Mouse (Mus musculus) thymus, postnatal 36 days (tissue): ENCODE data around the gene Syngr3.
"Not testable (repeated sequence)": the region's sequence is repeated elsewhere in the genome, so short reads cannot be mapped to it uniquely, and the experiment has no call there.

Experiments used
- DNase-seq, 2 experiments: peaks; one replicate each; pipeline ENCODE4 v3.0.0; 2022; ENCODE audit warnings: mixed read lengths in 2 of 2

Syngr3 gene

DNA sequence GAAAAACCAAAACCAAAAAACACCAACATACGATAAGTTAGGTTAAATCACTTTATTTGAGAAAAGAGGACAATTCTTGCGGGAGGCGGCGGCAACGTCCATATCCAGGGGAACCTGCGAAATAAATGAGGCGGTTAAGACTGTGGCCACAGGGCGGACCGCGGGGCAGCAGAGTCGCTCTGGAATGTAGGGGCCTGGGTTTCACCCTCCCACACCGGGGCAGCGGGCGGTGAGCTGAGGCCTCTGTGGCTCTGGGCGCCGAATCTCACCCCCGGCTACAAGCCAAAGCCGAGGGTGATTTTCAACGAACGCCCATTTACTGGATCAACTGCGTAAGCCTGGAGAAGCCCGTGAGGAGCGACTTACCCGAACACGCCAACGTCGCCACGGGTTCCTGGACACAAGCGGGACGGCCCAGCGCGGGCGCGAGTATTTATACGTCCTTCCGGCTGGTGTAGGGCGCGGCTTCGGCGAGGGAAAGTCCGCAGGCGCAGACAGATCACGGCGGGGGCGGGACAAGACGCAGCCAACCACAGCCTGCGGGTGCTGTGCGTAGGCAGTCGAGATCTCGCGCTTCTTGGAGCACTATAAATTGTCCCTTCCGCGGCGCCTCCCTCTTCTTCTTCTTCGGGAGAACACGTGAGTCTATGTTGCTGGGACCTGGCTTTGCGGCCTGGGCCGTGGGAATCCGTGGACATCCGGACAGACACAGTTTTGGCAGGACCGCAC lies 29.9 kb upstream of the Syngr3 start:
- peak; percentile 95 to 98 for DNase-seq

DNA sequence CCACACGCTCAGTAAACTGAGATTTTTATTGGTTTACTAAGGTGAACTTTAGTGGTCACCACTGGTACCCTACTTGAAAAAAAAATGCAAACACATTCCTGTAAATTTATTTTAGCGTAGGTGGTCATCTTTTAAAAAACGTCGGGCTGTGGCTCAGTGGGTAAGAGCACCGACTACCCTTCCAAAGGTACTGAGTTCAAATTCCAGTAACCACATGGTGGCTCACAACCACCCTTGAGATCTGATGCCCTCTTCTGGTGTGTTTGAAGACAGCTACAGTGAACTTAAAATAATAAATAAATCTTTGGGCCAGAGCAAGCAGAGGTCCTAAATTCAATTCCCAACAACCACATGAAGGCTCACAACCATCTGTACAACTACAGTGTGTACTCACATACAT lies 29.2 kb upstream of the Syngr3 start:
- DNase-seq: not testable (repeated sequence)

DNA sequence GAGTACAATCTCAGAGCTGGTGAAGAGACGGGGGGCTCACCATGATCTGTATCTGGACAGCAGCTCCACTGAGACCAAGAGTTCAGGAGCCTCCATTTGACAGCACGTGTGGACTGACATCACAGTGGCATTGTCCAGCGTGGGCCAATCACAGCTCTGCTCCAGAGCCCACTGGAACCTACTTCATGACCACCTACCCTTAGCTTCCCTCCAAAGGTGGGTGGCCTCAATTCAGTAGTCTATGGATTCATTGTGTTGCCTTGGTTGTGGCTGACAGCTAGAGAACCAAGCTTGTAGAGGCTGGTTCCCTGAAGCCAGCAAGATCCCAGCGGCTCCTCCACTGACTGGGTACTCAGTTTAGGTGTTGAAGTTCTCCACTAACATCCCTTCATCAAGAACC lies 28.2 kb upstream of the Syngr3 start, which contains the start of the genes Rnf151 and Rps2:
Gene Rnf151, minus strand, starts transcription at position 121 of the 400 bp plus-strand sequence.
Gene Rps2, plus strand, starts transcription at position 174 of the 400 bp plus-strand sequence.
- DNase-seq: no peak

DNA sequence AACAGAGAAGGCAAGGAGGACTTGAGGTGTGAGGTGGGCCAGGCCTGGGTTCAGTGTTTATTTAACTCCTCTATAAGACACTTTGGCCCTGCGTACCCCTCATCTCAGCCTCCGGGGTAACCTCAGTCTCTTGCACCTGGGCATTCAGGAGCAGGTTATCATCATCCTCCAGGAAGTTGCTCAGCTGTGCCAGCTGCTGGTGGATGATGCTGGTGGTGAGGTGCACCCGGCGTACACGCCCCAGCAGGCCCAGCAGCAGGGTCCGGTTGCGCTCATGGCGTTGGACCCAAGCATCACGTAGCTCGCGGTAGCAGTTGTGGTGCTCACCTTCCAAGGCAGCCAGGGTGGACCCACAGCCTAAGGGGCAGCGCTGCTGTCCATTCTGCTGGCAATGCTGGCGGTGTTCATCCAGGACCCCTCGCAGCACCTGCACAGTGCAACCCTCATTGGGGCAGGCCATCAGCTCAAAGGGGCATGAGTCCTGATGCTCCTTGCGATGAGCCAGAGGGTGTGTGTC lies 26.5 kb upstream of the Syngr3 start:
- no peak for DNase-seq

DNA sequence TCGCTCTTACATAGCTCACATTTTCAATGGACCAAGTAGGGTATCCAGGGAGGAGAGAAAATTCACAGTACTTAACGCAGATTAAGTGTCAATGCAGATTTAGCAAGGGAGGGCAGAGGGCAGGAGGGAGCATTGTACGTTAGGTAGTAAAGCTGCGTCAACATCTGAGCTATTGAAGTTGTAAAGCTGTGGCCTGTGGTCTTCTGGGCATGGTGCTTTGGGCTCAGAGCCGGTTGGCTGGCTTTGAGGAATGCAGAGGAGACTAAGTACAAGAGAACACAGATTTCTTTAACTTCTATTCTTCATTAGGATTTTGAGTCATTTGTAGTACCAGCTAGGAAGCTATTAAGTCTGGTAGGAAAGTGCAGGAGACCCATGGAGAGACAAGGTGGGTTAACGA lies 25.8 kb upstream of the Syngr3 start:
- DNase-seq: no peak

DNA sequence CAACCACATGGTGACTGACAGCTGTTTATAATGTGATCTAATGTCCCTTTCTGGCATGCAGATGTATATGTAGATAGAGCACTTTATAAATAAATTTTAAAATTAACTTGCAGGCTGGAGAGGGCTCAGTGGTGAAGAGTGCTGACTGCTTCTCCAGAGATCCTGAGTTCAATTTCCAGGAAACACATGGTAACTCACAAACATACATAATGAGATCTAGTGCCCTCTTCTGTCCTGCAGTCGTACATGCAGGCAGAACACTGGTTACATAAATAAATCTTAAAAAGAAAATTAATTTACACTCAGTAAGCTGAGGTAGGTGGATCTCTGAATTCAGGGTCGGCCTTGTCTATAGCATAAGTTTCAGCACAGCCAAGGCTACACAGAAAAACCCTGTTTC lies 18.9 kb upstream of the Syngr3 start:
- DNase-seq: no peak

DNA sequence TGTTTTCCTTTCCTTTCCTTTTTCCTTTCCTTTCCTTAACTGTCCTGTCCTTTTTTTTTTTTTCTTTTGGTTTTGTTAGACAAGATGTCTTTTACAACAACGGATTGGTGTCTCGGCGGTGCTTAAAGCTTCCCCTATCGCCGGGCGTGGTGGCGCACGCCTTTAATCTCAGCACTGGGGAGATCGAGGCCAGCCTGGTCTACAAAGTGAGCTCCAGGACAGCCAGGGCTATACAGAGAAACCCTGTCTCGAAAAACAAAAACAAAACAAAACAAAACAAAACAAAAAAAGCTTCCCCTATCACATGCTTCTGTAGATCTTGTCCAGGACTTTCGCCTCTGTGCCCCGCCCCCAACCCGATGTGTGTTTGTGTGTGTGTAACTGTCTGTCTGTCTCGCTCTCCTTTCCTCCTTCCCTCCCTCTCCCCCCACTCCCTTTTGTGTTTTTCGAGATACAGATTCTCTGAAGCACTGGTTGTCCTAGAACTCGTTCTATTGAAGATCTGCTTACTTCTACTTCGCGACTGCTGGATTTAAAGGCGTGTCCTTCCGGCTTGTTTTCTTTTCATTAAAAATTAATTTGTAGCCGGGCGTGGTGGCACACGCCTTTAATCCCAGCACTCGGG lies 18.2 kb upstream of the Syngr3 start:
- no peak for DNase-seq

DNA sequence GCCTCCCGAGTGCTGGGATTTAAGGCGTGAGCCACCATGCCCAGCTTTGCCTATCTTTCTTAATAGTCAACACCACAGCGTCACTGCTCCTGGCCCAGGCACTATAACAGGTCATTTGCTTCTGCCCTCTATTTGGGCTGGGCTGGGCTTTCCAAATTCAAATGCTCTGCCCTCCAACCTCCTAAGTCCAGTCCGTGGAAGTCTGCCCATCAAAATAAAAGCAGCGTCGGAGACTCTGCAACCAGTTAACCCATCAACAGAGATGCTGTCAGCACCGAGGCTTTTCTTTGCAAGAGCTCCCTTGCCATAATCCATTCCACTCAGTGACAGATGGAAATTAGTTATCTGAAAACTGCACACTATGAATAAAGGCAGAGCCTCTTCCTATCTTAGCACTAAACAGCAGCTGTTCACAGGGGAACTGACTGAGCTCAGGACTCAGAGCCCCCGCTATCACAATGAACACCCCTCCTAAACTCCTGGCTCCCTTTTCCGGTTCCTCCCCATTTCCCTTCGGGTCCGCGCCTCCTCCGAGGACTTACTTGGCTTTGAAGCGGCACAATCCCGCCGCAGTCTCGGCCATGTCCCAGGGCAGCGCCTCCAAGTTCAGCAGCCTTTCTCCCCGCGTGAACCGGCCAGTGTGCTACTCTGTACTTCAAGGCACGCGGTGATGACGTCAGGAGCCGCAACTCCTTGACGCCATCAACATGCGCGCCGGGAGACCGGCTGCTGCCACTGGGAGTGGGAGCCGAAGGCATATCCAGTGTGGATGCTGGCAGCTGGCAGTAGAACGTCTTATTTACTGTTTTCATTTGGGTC lies 17.4 kb upstream of the Syngr3 start, which contains the start of gene Tbl3:
Gene Tbl3, minus strand, starts transcription at position 679 of the 819 bp plus-strand sequence.
- DNase-seq: peak; percentile 89

DNA sequence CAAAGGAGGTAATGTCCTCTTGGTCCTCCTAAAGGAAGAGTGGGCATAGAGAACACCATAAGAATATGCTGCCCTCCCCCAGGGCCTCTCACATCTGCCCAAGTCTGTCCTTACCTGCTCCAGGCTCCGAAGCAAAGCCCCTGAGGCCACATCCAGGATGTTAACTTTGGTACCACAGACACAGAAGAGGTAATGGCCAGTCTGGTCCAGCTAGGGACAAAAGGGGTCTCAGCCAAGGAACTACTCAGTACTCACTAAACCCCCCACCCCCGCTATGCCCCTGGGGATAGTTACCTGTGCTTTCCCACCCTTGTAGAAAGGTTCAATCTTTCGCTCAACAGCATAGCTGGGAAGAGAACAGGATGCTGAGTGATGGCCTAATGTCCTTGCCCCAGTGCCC lies 16.1 kb upstream of the Syngr3 start:
- no peak for DNase-seq

DNA sequence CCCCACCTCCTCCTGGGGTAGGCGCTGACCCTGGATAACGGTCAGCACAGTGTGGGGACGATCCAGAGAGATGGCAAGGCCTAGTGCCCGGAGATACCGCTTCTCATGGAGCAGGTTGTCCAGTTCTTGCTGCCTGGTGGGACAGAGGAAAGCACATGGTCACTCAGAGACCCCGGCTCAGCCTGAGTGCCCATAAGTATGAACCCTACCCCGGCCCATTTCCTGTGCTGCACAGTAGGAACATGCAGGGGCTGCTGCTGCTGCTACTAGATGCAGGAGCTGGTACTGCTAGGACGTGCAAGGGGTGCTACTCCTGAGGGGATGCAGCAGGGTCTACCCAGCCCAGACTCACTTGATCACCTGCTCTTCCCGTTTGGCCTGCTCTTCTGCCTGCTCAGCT lies 11.5 kb upstream of the Syngr3 start:
- DNase-seq: no peak

DNA sequence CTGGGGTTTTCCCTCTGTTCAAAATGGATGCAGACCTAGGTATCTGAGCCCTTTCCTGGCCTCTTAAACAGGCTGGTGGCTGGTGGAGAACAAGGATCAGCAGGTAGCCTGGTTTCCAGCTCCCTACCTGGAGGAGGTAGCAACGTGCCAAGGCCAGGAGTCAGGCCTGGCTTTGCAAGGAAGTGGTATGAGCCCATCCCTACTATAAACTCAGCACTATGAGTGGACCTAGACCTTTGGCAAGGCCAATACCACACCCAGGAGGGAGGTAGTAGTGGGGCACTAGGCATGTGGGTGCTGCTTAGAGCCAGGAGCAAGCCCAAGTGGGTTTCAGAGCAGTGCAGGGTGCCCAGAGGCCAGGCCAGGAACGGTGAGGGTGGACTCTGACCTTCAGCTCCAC lies 9.7 kb upstream of the Syngr3 start:
- no peak for DNase-seq

DNA sequence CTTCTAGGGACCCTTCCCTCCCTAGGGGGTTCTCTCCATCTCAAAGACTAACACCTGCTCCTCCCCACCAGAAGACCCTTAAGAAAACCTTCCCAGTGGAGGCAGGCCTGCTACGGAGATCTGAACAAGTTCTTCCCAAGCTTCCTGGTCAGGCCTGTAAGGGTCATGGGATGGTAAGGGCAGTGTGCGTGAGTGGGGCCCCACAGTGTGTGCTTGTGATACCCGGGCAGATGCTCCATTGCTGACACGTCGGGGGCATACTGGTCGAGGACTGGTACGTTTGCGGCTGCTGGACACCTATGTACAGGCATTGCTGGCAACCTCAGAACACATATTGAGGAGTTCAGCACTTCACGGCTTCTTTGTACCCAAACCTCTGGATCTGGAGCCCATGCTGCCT lies 9.0 kb upstream of the Syngr3 start:
- DNase-seq: no peak

DNA sequence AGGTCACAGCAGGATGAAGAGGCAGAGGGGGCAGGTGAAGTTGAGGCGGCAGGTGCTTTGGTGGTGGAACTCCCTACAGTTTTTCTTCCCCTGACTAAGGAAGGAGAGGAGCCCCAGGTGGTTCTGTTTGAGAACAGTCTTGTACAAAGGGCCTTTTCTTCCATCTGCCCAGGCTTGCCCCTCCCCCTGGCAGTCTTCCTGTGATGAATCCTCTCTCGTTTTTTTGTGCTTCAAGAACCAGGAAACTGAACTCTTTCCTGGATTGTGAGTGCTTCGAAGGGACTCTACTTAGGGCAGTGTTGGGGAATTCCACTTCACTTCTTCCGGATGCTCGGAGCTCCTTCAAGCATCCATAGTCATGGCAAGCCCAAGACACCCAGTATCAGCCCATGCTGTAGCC lies 8.2 kb upstream of the Syngr3 start:
- peak in 1 of 2 experiments; percentile 43 for DNase-seq

DNA sequence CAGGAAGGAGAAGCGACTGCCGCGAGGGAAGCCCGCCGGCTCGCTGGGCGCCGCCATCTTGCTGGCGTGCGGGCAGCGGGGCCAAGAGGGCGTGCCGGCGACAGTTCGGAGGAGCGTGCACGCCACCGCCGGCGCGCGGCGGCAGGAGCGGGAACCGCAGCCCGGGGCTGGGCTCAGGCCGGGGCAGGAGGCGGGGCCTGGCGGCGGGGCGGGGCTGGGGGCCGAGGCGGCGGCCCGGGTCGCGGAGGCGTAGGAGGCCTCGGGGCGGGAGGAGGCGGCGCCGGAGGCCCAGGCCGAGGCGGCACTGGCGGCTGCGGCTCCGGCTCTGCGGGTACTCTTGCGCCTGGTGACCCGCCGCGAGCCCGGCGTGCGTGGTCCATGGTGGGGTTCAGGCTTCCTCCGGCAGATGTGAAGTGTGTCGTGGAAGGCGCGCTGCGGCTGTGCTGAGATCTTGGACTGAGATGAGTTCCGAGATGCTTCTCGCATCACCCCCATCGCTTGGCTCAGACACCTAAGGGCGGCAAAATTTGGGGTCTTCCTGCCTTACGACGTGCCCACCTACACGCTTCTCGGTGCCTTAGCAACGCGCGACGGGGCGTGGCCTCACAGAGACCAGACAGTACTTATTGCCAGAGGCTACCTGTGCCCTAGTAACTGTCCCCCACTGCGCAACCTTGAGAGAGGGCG lies 6.4 kb upstream of the Syngr3 start, which contains the start of the genes Gfer and Noxo1:
Gene Gfer, minus strand, starts transcription at position 146 of the 687 bp plus-strand sequence.
Gene Noxo1, plus strand, starts transcription at position 224 of the 687 bp plus-strand sequence.
- DNase-seq: peak; percentile 87 to 90

DNA sequence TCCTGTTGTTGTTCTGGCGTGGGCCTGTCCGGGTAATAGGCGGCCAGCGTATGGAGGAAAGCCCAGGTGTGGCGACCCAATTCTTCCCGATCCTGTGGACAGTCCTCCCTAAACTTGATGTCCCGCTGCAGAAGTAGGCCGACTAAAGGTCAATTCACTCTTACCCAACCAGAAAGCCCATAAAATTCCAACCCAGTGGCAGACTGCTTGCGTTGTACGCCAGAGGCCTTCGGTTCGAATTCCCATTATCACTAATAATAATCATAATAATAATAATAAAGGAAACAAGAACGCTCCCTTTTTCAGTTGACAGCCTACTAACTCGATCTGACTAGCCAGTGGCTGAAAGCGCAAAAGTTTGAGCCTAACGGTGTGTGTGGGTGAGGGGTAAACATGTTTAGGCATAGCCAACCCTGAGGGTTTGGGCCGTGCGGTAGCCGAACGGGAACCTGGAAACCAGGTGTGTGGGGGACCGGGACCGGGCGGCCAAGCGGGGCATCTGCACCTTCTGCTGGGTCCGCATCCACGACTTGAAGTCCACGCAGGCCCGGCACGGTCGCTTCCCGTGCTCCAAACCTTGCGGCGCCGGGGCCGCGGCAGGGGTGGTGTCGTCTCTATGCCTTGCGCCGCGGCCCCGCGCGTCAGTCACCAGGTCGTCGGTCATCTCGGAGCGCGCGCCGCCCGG lies 5.7 kb upstream of the Syngr3 start:
- no peak for DNase-seq

DNA sequence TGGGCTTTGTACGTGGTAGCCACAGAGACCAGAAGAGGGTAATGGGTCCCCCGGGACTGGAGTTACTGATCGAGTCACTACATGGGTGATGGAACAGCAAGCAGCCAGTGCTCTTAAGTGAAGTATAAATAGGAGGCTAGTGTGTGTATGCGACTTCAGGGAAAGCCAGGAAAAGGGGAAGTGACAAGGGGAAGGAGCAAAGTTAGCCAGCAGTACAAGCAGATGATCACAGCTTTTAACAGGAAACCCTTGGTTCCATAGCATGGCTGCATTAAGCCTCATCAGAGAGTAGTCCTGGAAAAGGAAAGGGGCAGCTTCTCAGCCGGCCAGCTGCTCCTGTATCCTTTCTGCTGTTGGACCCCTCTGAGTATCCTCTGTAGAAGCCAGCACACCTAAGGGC lies 2.6 kb upstream of the Syngr3 start:
- DNase-seq: no peak

DNA sequence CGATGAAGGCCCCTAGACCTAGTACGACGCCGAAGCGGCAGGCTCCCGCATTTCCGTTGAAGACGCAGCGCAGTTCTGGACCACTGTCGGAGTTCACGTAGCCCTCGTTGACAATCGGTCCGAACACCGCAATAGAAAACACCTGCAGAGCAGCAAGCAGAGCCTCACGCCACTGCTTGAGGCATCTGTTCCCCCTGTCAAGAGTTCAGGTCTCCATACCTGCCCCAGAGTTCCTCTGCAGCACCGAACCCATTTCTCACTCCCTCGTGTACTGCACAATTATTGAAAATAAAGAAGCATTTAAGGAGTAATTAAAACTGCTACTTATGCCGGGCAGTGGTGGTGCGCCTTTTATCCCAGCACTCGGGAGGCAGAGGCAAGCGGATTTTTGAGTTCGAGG lies 2.2 kb downstream of the Syngr3 start:
- no peak for DNase-seq

DNA sequence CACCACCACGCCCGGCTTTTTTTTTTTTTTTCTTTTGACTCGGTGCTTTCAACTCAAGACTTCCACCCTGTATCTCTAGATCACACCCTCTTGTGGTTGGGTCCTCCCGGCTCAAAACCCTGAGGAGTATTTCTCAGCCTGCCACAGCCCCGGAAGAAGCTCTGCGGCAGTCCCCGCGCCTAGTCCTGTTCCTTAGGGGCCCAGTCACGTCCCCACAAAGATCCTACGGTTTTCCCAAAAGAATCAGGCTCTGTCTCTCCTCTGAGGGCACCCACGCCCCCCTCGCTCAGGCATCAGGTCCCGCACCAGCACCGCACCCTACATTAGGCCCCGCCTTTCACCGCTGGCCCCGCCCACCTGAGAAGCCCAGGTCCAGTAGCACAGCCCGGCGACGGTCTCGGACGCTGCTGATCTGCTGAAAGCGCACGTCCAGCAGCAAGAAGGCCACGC lies 2.6 kb downstream of the Syngr3 start:
- peak; percentile 63 to 73 for DNase-seq

DNA sequence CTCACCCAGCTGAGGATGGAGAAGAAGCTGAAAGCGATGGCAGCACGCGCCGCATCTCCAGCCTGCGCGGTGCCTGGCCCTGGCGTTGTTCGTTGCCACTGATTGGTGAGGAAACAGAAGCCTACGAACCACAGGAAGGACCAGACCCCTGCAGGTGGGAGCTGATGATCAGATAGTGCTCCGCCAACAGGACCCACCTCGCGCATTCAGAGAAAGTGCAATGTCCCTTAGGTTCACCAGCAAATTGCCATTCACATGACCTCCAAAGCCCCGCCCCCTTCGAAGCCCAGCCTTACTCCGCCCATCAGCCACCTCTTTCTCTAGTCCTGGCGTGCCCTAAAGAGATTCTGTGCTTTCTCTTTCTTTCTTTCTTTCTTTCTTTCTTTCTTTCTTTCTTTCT lies 3.2 kb downstream of the Syngr3 start:
- peak; percentile 35 to 56 for DNase-seq

DNA sequence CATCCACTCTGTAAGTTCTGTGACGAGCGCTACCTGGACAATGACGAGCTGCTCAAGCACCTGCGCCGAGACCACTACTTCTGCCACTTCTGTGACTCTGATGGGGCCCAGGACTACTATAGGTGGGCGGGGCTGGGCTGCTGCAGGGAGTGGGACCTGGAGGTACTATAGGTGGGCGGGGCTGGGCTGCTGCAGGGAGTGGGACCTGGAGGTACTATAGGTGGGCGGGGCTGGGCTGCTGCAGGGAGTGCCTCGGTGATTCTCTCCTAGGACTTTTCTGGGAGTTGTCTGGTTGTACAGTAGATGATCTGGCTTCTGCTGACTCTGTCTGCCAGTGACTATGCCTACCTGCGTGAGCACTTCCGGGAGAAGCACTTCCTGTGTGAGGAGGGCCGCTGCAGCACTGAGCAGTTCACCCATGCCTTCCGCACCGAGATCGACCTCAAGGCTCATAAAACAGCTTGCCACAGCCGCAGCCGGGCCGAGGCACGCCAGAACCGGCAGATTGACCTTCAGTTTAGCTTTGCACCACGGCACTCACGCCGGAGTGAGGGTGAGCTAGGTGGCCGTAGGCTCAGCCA lies 12.2 kb downstream of the Syngr3 start:
- DNase-seq: no peak

DNA sequence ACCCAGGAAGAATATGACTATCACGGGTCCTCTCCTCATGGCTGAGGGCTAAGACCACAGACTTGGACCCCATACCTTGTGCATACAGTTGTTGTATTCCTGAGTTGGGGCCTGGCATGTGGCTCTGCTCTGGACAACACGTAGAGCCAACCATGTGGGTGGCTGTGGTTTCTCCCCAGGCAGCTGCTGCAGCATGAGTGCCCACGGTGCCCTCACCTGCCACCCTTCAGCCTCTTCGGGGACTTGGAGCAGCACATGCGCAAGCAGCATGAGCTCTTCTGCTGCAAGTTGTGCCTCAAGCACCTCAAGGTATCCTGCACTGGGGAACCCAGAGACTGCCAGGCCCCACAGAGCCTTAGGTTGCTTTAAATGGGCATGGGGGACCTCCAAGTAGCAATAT lies 12.9 kb downstream of the Syngr3 start:
- no peak for DNase-seq
